Mouse (Mus musculus) lung, postnatal 0 days (tissue): ENCODE results near the gene Msi1.

Experiments
- CTCF ChIP-seq: IDR thresholded peaks from 2 replicates; pipeline ENCODE4 v1.5.1; 2016; ENCODE audit warnings: antibody characterized with exemption, mild to moderate bottlenecking
- EP300 ChIP-seq: IDR thresholded peaks from 2 replicates; pipeline ENCODE4 v1.6.1; 2016; ENCODE audit warnings: antibody characterized with exemption, mild to moderate bottlenecking, control low read depth

- TF ChIP-seq CTCF (no peak), EP300 (no peak)
Measured at GRCm38 (mm10) chr5:115487942-115488580, 58.7 kb downstream of the Msi1 start.
